Mouse (Mus musculus) heart, embryonic 11.5 days (tissue): ENCODE data around the gene Foxd3. TPM values are rescaled to one million over a fixed set of nuclear protein-coding genes. Genes with fewer than 3 reads are reported as not detected.

ENCODE experiments used
- microRNA-seq: library from miRNA; unstranded; fragments of <30 nt; microRNA quantifications from one replicate; pipeline ENCODE4, GENCODE M21; 2016; ENCODE audit warnings: borderline number of aligned reads
- polyA plus RNA-seq: library from polyadenylated mRNA; unstranded; fragments of >200 nt; fragmentation: Nextera tagmentation; extraction: Ambion mirVana; gene quantifications from 2 replicates; pipeline ENCODE4 v1.2.1, GENCODE M21; 2014

Foxd3 gene
- polyA plus RNA-seq, 1 experiment from 2014 or later, result 0.17 TPM

Small RNA genes lying within 50 kb of the gene (microRNA-seq; reads per million reads assigned to microRNA genes)
- not detected for gene Gm23366

Other genes starting within 250 kb of the Foxd3 start
- 12.9 and 13.7 TPM in 2 replicates for gene Alg6, start 59.4 kb downstream of the Foxd3 start, polyA plus RNA-seq
- 10.2 and 12.4 TPM in 2 replicates for gene Efcab7, start 172.9 kb downstream of the Foxd3 start, polyA plus RNA-seq